Mouse (Mus musculus) retina, adult 2 months (tissue): ENCODE measurements around the gene Tjp1.

Experiments used
- DNase-seq: peaks from one replicate; pipeline ENCODE4 v3.0.0-alpha.2; 2012; ENCODE audit warnings: low read depth, low spot score

The Tjp1 gene

DNA sequence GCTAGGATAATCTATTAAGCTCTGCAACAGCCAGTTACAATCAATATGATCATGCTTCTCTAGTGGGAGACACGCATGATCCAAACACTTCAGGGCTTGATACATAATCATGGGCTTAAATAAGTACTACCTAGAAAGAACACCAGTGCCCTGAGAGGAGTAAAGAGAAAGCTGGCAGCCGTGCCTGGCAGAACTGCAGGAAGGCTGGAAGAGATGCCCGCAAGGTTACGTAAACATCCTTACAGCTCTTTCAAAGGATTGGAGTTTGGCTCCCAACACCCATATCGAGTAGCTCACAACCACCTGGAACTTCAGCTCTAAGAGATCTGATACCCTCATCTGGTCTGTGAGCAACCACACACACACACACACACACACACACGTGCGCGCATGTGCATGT is 167.8 kb downstream of the Tjp1 start:
- DNase-seq: no peak

- DNase-seq: no peak
Measured at GRCm38 (mm10) chr7:65357538-65357937, 170.0 kb downstream of the Tjp1 start.

DNA sequence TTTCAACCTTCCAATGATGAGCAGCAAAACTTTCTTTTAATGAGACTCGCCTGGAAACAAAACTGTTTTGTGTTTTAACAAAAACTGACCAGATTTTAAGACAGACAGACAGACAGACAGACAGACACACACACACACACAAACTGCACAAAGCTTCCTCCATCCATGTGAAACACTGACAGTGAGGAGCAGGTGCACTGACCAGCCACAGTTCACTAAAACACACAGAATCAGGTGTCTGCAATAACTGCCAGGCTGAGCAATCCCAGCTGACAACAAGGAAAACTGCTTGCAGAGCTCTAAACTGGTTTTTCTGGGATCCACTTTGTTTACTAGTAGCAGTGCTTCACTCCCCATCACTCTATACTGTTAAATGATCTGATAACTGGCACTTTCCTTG is 171.4 kb downstream of the Tjp1 start:
- no peak for DNase-seq

GRCm38 (mm10) chr7:65354908-65355307 is 172.7 kb downstream of the Tjp1 start:
- DNase-seq: no peak

GRCm38 (mm10) chr7:65350348-65351079 is 177.1 kb downstream of the Tjp1 start:
- no peak for DNase-seq

DNA sequence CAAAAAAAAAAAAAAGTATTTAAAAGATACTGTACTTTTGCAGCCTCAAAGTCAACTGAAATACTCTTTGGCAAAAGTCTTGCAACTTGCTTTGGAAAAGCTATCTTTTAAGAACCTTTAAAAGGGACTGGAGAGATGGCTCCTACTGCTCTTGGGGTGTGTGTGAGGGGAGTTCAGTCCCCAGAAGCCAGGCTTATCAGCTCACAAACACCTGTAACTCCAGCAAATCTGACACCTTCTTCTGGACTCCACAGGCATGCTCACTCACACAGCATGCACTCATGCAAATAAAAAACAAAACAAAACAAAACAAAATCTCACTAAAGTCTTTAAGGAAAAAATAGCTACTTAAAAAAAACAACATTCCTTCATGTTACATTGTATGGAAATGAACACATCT is 179.0 kb downstream of the Tjp1 start:
- DNase-seq: no peak

- DNase-seq: no peak
Measured at GRCm38 (mm10) chr7:65345314-65345713, 182.3 kb downstream of the Tjp1 start.

DNA sequence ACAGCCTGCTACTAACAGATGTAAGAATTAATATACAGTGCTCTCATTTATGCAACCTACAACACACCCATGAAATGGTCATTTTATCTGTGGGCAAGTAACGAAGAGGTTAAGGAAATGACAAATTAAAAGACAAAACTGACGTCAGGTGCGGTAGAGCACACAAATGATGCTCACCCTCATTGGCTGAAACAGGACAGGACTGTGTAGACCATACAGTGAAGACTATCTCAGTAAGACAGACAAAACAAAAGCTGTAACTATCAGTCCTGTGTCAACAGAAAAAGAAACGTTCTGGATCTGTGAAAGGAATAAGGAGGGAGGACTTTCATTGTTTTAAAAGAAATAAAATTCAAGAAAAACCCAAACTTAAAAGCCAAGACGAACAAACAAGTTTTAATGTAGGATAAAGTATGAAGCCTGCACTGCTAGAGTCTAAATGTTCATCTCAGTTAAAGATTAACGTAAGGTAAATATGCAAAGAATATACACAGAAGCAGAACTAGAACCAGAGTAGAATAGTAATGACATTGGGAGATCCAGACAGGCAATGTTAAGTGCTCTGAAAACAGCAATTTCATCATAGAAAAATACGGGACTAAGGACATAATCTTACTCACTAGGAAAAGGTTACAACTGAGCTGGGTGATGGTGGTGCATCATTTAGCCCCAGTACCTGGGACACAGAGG is 189.9 kb downstream of the Tjp1 start:
- no peak for DNase-seq

GRCm38 (mm10) chr7:65333081-65333760 is 194.4 kb downstream of the Tjp1 start:
- DNase-seq: no peak

GRCm38 (mm10) chr7:65319047-65319725 is 208.4 kb downstream of the Tjp1 start:
- peak; percentile 41 for DNase-seq

DNA sequence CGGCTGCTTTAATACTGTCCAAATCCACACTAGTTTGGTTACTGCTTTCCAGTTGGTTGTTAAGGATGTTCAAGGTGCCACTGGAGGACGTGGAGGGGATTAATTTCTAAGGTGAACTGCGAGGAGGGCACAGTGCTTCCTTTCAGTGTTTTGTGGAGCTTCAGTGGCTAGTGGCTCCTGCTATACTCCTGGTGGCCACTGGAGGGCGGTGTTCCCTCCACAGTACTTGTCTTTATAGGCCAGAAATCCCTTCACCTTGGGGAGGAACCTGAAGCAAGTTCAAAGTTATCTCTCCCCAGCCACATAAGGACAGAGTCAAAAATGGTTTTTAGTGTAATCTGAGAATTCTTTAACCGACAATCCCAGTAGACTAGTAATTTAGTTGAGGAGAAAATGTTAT is 210.2 kb downstream of the Tjp1 start:
- peak; percentile 26 for DNase-seq

- DNase-seq: no peak
Measured at GRCm38 (mm10) chr7:65315182-65315581, 212.4 kb downstream of the Tjp1 start.

GRCm38 (mm10) chr7:65296675-65297589 is 230.6 kb downstream of the Tjp1 start:
- DNase-seq: no peak

GRCm38 (mm10) chr7:65282886-65283285 is 244.7 kb downstream of the Tjp1 start:
- DNase-seq: no peak

GRCm38 (mm10) chr7:65281960-65282359 is 245.6 kb downstream of the Tjp1 start:
- DNase-seq: no peak

DNA sequence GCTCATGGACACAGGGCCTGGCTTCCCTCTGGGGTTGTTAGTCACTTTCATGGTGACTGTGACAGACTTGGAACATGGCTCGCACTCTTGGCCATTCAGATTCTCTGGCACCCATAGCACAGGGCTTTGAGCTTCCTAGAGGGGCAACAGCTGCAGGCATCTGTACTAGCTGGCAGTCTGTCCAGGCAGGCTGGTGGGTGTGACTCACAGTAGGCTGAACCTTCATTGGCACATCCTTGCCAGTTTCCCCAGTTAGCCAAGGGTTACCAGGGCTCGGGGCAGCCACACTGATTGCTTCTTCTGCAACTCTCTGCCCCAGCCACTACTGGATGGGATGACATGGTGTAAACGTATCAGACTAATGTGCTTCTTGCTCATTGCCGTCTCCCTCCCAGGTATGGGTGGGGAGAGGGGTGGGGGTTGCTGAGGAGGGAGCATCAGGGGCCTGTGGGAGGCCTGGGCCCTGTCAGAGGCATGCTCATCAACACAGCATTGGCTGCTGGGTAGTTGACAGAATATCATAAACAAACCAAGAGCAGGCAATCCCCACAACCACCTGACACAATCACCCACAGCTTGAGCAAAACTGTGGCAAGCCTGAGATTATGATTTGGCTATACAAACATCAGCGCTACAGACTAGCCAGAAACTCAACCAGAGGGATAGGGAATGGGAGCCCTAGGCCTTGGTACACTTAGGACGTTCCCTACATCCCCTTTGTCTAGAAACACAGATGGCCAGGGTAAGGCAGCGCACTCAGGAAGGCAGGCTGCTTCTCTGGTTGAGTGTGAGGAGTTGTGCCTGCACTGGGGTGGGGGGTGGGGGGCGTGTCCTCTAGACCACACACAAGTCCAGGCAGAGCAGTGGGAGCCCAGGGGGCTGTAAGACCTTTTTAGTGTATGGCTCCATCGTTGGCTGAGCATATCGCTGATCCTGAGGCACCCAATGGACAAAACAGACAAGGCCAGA is 246.4 kb downstream of the Tjp1 start:
- no peak for DNase-seq

GRCm38 (mm10) chr7:65279277-65279676 is 248.3 kb downstream of the Tjp1 start:
- no peak for DNase-seq

DNA sequence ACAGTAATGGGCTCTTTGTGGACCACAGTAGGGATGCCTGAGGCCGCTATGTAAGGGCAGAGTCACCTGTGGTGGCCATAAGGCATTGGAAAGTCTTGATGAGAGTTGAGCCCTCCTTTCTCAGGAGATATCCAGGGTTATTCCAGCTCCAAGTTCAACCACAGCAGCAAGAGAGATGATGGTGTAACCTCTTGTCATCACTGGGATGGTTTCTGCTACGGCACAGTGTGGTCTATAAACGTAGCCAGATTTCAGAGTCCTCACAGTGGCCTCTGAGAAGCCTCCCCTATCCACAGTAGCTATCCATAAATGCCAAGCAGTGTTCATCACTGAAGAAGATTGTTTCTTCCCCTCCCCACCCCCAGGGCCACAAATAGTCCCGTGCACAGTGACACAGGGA is 251.8 kb downstream of the Tjp1 start:
- DNase-seq: no peak

DNA sequence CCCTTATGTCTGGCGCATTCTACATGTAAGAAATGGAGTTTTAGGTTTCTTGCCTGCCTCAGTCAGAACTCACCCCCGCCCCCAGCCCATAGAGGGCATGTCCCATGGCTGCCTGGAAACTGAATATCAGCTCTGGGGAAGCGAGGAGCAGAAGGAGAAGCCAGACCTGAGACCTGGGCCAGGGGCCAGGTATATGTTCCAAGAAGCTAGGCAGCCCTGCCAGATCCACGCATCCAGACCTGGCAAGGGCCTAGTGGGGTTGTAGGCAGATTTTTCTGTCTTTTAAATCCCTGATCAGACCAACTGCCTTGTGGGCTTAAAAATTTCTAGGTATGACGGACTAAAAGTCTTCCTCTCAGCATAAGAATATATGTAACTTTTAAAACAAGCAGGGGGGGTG is 253.4 kb downstream of the Tjp1 start:
- DNase-seq: no peak

GRCm38 (mm10) chr7:65249656-65250055 is 277.9 kb downstream of the Tjp1 start:
- no peak for DNase-seq
